Mouse (Mus musculus): ENCODE results near the gene Col11a1.

Gene Col11a1

DNA sequence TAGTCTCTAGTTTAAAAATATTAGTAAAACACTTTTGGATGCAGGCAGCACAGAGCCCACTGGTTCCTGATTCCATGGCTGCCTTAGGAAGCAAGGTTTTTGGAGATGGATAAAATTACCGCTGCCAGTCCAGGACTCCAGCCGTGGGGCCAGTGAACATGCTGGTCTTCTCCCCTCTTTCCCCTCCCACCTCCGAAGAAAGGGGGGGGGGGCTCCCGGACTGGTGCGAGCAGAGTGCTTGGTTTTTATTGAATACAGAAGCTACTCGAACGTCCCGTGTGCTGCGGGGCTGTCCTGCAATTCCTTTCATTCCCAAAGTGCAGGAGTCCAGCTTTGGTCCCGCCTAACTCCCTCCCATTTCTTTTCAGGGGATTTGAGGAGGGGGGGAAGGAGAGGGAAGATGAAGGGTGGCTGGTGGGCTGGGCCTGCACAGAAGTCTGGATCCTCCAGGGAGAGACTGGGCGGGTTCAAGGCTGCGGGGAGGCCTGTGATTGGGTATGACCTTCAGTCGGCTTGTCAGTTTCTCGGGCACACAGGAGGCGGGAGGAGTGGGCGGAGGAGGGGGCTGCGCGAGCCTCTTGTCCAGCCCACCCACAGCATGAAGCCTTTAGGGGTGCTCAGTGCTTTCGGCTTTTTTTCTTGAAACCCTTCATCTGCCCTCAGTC lies at the start of gene Col11a1:
Gene Col11a1, plus strand, starts transcription at position 570 of the 665 bp plus-strand sequence.
- in situ Hi-C loops (cut with MboI, MseI), result no loop called here

DNA sequence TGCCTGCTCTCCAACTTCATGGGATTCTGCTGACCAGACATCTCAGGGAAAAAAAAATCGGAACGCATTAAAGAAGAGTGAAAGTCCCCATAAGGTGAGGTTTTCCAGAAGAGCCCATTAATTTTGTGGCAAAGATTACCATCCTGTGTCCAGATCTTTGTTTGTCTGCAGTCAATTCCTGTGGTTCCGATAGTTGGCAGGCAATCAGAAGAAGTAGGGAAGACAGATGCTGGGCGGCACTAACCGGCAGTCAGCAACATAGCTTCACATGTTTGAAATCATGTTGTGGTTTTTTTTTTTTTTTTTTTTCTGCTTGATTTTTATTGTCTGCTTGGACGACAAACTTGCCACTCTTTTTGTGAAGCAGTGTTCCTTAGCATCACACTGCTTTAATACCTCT lies 39.4 kb upstream of the Col11a1 start:
- in situ Hi-C loops (cut with MboI, MseI), result no loop called here

DNA sequence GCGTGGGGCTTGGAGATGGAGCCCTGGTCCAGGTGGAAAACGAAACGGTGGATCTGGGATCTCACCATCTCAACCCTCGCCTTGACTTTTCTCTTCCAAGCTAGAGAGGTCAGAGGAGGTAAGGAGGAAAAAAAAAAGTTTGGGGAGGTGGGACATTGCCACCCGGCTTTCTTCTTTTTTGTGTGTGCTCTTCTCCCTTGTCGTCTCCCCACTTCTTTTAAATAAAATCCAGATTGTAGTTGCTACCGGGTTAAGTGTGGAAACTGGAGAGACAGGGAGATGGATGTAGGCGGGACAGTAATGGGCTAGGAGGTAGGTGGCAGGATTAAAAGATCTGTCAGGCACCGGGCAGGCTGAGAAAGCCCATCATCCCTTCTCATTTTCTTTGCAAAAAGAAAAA lies 546 bp downstream of the Col11a1 start:
- in situ Hi-C loops (cut with MboI, MseI), result no loop called here

DNA sequence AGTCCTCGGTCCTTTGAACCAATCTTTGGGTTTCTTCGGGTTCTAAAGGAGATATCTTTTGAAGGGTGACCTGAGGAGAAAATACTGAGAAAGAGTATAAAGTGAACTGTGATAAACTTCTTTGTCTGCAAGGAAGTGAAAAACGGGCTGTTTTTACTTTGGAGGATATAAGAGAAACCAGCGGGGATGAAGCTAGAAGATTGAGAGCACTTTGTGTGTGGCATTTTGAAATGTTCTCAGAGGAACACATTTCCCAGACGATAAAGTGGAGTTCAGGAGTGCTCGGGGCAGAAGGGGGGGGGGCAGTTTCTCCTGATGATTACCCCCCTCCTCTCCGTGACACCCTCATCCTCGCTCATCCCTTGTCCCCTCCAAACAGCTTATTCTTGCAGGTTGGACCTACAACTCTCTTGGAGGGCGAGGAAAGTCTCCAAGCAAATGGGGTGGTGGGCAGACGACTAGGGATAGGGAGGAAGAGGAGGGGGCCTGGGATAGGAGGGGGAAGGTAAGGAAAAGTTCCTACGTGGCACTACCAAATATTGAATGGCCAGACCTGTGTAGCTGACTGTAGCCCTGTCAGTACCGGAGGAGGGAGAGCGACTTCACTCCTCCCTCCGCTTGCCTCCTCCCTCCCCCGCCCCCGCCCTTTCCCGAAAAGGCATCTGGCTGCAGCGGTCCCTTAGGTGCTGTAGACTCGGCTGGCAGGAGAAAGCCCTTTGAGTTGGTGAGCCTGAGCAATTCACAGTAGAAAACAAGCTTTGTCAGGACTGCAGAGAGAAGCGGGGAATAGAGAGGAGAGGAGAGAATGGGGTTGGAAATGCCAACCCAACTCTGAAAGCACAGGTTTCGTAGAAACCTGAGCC lies 1.2 kb downstream of the Col11a1 start:
- in situ Hi-C loops (cut with MboI, MseI), result no loop called here

DNA sequence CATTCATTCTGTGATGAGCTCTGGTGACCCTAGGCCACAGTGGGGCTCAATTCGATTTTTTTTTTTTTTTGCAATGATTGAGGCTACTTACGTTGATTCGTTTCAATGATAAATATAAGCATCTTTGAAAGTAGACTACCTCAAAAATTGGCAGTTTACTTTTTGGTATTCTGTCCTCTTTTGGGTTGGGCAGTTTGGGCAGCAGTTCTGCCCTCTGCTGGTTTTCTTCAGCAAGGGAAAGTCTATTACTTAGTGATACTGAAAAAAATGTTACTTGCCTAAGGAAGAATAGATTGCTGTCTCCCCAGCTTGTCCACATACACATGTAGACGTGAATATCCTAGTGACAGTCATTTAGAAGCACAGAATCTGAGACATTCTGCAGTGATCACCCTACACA lies 2.0 kb downstream of the Col11a1 start:
- in situ Hi-C loops (cut with MboI, MseI), result no loop called here

DNA sequence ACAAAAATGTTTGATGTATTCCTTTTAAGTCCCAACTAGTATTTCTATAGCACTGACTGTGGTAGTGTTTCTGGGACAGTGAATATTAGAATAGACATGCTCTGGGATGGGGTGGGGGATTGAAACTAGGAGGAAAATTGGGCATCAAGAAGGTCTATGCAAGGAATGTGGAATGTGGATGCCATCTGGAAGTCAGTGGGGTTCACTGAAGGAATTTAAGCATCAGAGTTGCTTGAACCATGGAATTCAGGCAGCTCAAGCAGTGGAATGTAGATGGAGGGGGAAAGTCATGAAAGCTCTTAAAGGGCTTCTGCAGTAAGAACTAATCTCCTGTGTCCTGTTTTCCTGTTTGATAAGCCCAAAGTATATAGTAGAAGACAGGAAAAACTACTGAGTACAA lies 22.1 kb downstream of the Col11a1 start:
- in situ Hi-C loops (cut with MboI, MseI), result no loop called here

DNA sequence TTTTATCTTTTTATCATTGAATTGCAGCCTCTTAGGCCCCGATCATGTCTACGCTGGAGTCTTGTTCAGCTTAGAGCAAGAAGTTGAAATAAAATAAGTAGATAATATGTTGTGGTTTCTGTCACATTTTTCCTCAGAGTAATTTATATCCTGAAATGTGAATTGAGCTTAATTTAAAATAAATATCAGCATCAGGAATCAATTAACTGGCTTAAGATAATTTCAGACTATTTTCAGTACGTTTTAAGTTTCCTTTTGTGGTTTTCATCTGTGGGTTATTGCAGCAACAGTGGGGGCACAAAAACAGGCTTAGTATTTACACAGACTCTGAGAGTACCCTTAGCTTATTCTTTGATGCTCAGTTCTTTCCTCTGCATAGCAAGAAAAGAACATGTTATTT lies 23.2 kb downstream of the Col11a1 start:
- in situ Hi-C loops (cut with MboI, MseI), result no loop called here

DNA sequence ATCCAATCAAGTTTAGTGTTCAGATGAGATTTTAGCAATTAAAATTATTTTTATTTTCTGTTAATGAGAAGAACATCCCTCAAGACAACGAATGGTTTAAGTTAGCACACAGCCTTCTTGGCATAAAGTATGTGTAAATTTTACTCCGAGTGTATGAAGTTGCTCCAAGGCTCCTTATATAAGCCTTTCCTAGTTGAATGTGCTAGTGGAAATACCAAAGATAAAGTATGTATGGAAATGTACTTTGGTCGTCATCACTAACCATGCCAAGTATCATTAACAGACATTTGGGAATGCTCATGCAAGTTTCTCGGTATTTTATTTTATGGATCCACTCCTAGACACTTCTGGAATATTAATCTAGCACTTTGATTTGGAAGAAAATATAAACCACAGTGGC lies 34.8 kb downstream of the Col11a1 start:
- in situ Hi-C loops (cut with MboI, MseI), result no loop called here

DNA sequence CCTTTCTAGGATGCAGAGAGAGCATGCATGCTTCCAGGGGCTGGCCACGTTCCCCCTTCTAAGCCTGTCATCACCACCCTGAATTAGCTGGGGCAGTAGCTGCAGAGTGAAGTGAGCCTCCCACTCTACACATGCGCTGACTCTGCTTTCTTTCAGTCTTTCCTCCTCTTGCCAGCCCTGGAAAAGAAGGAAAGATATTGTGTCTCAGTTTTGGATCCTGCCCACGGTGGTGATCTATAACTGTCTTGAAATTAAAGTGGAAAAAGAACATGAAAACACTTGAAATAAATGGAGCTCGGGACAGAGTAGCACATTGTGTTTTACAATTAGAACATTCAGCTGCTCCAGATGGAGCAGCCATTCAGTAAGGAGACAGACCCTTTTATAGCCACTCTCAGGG lies 35.2 kb downstream of the Col11a1 start:
- in situ Hi-C loops (cut with MboI, MseI), result no loop called here

DNA sequence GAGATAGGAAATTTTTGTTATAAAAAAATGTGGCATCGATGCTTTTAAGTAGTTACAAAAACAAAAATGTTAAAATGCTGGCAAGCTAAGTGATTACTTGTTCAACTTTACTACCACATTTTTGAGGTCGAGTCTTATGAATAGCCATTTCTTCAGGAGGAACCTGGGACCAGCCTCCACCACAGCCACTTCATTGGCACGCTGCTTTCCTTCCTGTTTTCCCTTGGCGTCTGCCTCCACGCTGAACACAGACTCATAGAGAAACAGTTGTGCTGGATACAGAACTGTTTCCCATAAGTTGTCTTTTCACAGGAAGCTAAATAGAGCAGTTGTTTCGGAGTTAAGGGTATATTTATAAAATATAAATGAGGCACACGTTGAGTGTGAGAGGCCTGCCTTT lies 69.0 kb downstream of the Col11a1 start:
- in situ Hi-C loops (cut with MboI, MseI), result no loop called here

DNA sequence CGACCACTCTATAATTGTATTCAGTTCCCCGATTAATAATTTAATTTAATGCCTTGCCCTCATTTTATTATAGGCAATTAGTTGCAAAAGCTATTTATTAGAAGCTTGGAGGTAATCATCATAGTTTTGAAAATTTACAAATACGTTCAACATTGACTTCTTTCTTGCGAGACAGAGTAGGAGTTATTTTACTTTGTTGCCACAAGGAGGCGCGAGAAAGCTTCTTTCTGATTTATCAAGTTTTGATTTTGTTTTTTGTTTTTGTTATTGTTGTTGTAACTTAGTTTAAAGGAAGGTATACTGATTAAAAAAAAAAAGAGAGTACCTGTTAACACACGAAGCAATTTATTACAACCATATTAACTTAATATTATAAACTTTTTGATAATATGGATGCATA lies 76.8 kb downstream of the Col11a1 start:
- in situ Hi-C loops (cut with MboI, MseI), result no loop called here

DNA sequence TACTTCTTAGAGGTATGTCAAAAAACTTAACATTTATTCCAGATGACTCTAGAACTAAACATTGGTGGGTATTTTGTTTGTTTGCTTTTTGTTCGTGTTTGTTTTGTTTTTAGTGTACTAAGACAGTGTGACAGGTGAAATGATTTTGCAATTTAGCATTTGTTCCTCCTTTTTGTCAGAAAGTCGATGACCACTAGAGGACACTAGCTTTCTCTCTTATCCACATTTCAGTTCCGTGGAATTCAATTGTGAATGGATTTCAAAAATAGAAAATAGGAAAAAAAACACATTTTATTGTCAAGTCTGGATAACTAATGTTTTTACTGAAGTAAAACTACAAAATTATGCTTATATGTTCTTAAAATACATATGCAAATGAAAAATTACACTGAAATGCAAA lies 116.8 kb downstream of the Col11a1 start:
- in situ Hi-C loops (cut with MboI, MseI), result no loop called here

DNA sequence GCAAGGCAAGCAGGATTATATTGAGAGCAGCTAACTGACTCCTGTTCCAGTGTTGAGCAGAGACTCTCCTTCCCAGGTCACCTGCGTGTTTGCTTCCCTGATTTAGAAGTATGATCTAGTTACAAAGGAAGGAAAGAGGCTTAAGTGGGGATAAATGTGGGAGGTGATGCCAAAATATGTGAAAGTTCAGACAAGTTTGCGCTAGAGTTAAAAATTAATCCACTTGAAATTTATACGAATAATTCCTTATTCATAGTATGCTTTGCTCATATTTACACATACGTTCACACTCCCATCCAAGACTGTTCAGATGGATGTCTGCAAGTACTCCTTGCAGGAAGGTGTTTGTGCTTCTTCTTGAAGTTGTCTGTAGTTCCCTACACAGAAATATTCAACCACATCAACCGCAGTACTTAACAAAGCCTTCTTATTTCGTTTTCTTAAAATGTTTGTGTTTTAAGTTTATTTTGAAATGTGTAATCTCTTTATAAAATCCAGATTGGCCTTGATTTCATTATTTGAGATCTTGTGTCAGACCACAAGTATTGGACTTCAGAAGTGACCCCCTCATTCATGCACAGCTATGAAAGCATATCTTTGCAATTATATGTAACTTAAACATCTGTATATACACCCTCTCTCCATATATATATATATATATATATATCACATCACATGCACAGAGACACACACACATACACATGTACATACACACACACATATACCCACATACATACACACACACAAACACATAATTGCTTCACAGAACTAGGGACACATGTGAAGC lies 167.8 kb downstream of the Col11a1 start:
- in situ Hi-C loops (cut with MboI, MseI), result no loop called here

DNA sequence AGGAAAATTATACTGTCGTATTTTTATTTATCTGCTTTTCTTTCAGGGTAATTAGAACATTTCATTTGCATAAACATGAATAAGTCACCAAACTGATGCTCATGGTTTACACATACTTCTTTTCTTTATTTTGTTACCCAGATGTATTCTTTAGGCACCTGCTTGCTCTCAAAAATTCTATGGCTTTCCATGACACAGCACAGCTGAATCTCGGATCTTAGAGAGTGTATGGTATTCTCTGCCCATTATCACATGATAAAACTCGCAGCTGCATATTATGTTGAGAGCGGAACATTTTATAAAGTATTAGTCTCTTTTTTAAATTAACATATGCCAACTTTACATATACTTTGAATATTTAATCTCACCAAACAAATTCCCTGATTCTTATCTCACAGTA lies 181.9 kb downstream of the Col11a1 start:
- in situ Hi-C loops (cut with MboI, MseI), result no loop called here

DNA sequence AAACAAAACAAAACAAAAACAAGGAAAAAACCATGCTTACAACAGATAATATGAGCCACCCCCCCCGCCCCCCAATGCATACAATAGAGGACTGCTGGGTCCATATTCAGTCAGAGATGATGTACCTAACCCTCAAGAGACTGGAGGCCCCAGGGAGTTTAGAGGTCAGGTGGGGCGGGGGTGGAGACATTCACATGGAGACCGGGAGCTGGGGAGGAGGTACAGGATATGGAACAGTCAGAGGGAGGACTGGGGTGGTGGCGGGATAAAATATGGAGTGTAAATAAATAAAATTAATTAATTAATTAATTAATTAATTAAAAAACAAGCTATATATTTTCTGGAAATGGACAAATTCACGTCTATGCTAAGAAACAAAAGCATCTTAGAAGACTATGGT lies 185.8 kb downstream of the Col11a1 start:
- in situ Hi-C loops (cut with MboI, MseI), result no loop called here

DNA sequence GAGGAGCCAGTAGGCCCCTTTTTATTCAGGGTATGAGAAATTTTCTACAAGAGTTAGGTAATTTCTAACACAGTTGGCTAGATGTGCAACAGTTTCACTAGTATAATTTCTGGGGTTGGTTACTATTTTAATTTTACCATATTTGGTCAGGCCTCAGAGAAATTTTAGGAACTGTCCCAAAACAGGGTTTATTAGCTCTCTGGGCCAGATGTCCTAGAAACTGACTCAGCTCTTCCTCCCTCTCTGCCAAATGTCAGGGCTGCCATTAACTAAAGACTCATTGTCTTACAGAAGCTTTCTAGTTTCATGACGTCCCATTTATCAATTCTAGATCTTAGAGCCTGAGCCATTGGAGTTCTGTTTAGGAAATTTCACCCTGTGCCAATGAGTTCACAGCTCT lies 199.2 kb downstream of the Col11a1 start:
- in situ Hi-C loops (cut with MboI, MseI), result no loop called here
